Mouse (Mus musculus) kidney, embryonic 15.5 days (tissue): ENCODE data around the gene Lias. TPM values are rescaled to one million over a fixed set of nuclear protein-coding genes. Genes with fewer than 3 reads are reported as not detected.

Experiments used
- ATAC-seq: fragments of 200-750 bp; cut with Nextera tagmentation; replicated peaks from 2 replicates; pipeline ENCODE4 v1.8.0; 2017; ENCODE audit warnings: moderate TSS enrichment; ENCODE audit not compliant: low FRiP score
- H3K27ac ChIP-seq: fragments of 300-500 bp; sonication (generic); 2 replicates; pipeline ENCODE4 v1.5.1; 2015; ENCODE audit warnings: mild to moderate bottlenecking, inconsistent platforms
- H3K27me3 ChIP-seq: fragments of 300-500 bp; sonication (generic); 2 replicates; pipeline ENCODE4 v1.6.1; 2015; ENCODE audit warnings: inconsistent platforms
- H3K36me3 ChIP-seq: fragments of 300-500 bp; sonication (generic); 2 replicates; pipeline ENCODE4 v1.6.1; 2015; ENCODE audit warnings: inconsistent platforms
- H3K4me1 ChIP-seq: fragments of 300-500 bp; sonication (generic); 2 replicates; pipeline ENCODE4 v1.6.1; 2015; ENCODE audit warnings: inconsistent platforms
- H3K4me2 ChIP-seq: fragments of 300-500 bp; sonication (generic); 2 replicates; pipeline ENCODE4 v1.6.1; 2015; ENCODE audit warnings: moderate library complexity, mild to moderate bottlenecking, inconsistent platforms
- H3K4me3 ChIP-seq: fragments of 300-500 bp; sonication (generic); replicated peaks from 2 replicates; pipeline ENCODE4 v1.5.1; 2015; ENCODE audit warnings: mild to moderate bottlenecking, inconsistent platforms
- H3K9ac ChIP-seq: fragments of 300-500 bp; sonication (generic); 2 replicates; pipeline ENCODE4 v1.6.1; 2015; ENCODE audit warnings: mild to moderate bottlenecking, inconsistent platforms
- H3K9me3 ChIP-seq: fragments of 300-500 bp; sonication (generic); replicated peaks from 2 replicates; pipeline ENCODE4 v1.6.1; 2016; ENCODE audit warnings: inconsistent platforms
- WGBS: fragments of 180-500 bp; shearing (Covaris S2); methylation state at CpG from one replicate; pipeline ENCODE4 v1.1.7; 2015; ENCODE audit warnings: mixed read lengths; 5-methylcytosine and 5-hydroxymethylcytosine counted together
- polyA plus RNA-seq: library from polyadenylated mRNA; unstranded; fragments of >200 nt; fragmentation: Nextera tagmentation; extraction: Ambion mirVana; gene quantifications from 2 replicates; pipeline ENCODE4 v1.2.1, GENCODE M21; 2015

Gene Lias
- polyA plus RNA-seq, 1 experiment from 2014 or later: 71.5 TPM

GRCm38 (mm10) chr5:65391753-65392152 lies 456 bp downstream of the Lias start:
- H3K27ac ChIP-seq: peak overlapping the region; percentile 89
- peaks cover 62% of the 10 kb centered on the region for H3K36me3 ChIP-seq

GRCm38 (mm10) chr5:65394425-65394824 lies 3.1 kb downstream of the Lias start:
- peaks cover 12% of the 10 kb centered on the region for H3K4me1 ChIP-seq
- ATAC-seq: no peak
- H3K9me3 ChIP-seq: no peaks in the 10 kb centered on the region
- H3K4me3 ChIP-seq: no peak overlapping the region
- H3K27ac ChIP-seq: no peak overlapping the region
- no peak overlapping the region for H3K4me2 ChIP-seq
- WGBS: 93% methylated on average over 7 of the region's 7 CpGs
- H3K9ac ChIP-seq: no peak overlapping the region
- H3K27me3 ChIP-seq: no peaks in the 10 kb centered on the region
- peaks cover 61% of the 10 kb centered on the region for H3K36me3 ChIP-seq

More at GRCm38 (mm10) chr5:65391753-65392152, 456 bp downstream of the Lias start:
- WGBS: 2% methylated on average over 12 of the region's 12 CpGs
- Histone ChIP-seq H3K4me2 (peak overlapping the region; percentile 62), H3K9ac (peak overlapping the region; percentile 75), H3K27me3 (no peaks in the 10 kb centered on the region), H3K4me1 (peaks cover 19% of the 10 kb centered on the region), H3K9me3 (no peaks in the 10 kb centered on the region), H3K4me3 (peak overlapping the region; percentile 67)
- ATAC-seq: peak; percentile 37; the same call in 1 of the 2 replicates

- 31% methylated on average over 2 of the region's 2 CpGs for WGBS
- ATAC-seq: no peak
Observed at GRCm38 (mm10) chr5:65401251-65401994, 10.1 kb downstream of the Lias start.

GRCm38 (mm10) chr5:65407989-65408388 lies 16.7 kb downstream of the Lias start:
- Histone ChIP-seq H3K27ac (no peak overlapping the region), H3K4me3 (no peak overlapping the region), H3K27me3 (no peaks in the 10 kb centered on the region), H3K4me2 (no peak overlapping the region), H3K9ac (no peak overlapping the region), H3K36me3 (peaks cover 85% of the 10 kb centered on the region), H3K4me1 (no peaks in the 10 kb centered on the region), H3K9me3 (no peaks in the 10 kb centered on the region)
- ATAC-seq: no peak
- 63% methylated on average over 12 of the region's 12 CpGs for WGBS

More at GRCm38 (mm10) chr5:65401251-65401994, 10.1 kb downstream of the Lias start:
- H3K9me3 ChIP-seq: no peaks in the 10 kb centered on the region
- no peaks in the 10 kb centered on the region for H3K27me3 ChIP-seq
- H3K4me3 ChIP-seq: no peak overlapping the region
- H3K36me3 ChIP-seq: peaks cover 91% of the 10 kb centered on the region
- no peak overlapping the region for H3K4me2 ChIP-seq
- H3K4me1 ChIP-seq: no peaks in the 10 kb centered on the region
- no peak overlapping the region for H3K27ac ChIP-seq
- no peak overlapping the region for H3K9ac ChIP-seq

DNA sequence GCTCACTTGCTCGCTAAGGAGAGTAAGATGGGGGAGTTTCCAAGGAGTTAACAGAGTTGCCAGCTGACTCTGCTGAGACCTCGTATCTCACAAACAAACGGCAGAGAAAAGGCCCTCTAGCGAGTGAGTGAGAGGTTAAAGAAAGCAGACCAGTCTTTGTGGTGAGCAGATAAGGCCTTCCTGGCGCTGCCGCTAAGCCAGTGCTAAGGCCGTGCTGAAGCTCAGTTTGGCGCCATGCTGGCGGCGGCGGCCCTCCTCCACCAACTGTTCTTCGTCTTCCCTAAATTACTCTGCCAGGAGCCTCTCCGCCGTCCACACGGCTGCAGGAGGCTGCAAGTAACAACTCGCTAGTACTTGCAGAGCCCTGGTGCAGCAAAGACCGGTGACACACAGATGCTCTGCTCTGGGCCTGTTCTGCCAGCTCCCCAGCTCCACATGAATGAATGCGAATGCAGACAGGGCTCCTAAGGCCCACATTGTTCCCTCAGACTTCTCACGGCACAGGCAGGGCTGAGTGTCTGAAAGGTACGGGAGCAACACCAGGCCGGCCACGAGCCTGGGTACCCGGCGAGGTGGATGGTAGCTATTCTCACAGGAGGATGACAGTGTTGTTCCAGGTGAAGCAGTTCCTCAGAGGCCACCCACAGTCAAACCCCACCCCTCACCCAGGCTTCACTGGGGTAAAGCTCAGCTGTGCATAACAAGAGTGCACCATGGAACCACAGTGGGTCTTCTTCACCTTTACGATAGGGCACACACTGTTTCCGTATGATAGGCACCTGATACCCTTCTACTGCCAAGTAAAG lies 24.6 kb downstream of the Lias start:
- Histone ChIP-seq H3K4me2 (peak overlapping the region; percentile 39), H3K9me3 (no peaks in the 10 kb centered on the region), H3K9ac (no peak overlapping the region), H3K36me3 (peaks cover 57% of the 10 kb centered on the region), H3K27ac (peak overlapping the region; percentile 87), H3K4me1 (peaks cover 19% of the 10 kb centered on the region), H3K27me3 (no peaks in the 10 kb centered on the region), H3K4me3 (no peak overlapping the region)
- peak; percentile 80 for ATAC-seq
- WGBS: 20% methylated on average over 26 of the region's 26 CpGs

GRCm38 (mm10) chr5:65419136-65419535 lies 27.8 kb downstream of the Lias start:
- no peaks in the 10 kb centered on the region for H3K9me3 ChIP-seq
- no peak overlapping the region for H3K4me2 ChIP-seq
- H3K27me3 ChIP-seq: no peaks in the 10 kb centered on the region
- H3K9ac ChIP-seq: no peak overlapping the region
- no peak for ATAC-seq
- WGBS: 84% methylated on average over 10 of the region's 10 CpGs
- H3K4me1 ChIP-seq: peaks cover 29% of the 10 kb centered on the region
- H3K36me3 ChIP-seq: peaks cover 61% of the 10 kb centered on the region
- no peak overlapping the region for H3K4me3 ChIP-seq
- no peak overlapping the region for H3K27ac ChIP-seq

- Histone ChIP-seq H3K27me3 (no peaks in the 10 kb centered on the region), H3K9ac (no peak overlapping the region), H3K9me3 (no peaks in the 10 kb centered on the region), H3K4me3 (no peak overlapping the region), H3K4me1 (peaks cover 23% of the 10 kb centered on the region), H3K27ac (peak overlapping the region; percentile 0; the same call in 1 of the 2 replicates), H3K4me2 (no peak overlapping the region), H3K36me3 (peaks cover 72% of the 10 kb centered on the region)
- no peak for ATAC-seq
- WGBS: 29% methylated on average over 6 of the region's 6 CpGs
Observed at GRCm38 (mm10) chr5:65420822-65421221, 29.5 kb downstream of the Lias start.

GRCm38 (mm10) chr5:65422803-65423202 lies 31.5 kb downstream of the Lias start:
- Histone ChIP-seq H3K9me3 (no peaks in the 10 kb centered on the region), H3K4me3 (no peak overlapping the region), H3K36me3 (peaks cover 73% of the 10 kb centered on the region), H3K4me2 (no peak overlapping the region), H3K9ac (no peak overlapping the region), H3K27me3 (no peaks in the 10 kb centered on the region), H3K4me1 (peaks cover 14% of the 10 kb centered on the region; the same call in 1 of the 2 replicates), H3K27ac (0 out of 2 replicates have a peak overlapping the region, but pooled peaks have one; percentile 37)
- ATAC-seq: peak; percentile 91
- WGBS: 74% methylated on average over 8 of the region's 8 CpGs

GRCm38 (mm10) chr5:65424215-65424614 lies 32.9 kb downstream of the Lias start:
- no peaks in the 10 kb centered on the region for H3K27me3 ChIP-seq
- ATAC-seq: no peak; the same call in 1 of the 2 replicates
- no peak overlapping the region for H3K9ac ChIP-seq
- H3K36me3 ChIP-seq: peaks cover 63% of the 10 kb centered on the region
- H3K27ac ChIP-seq: no peak overlapping the region
- no peaks in the 10 kb centered on the region for H3K9me3 ChIP-seq
- no peak overlapping the region for H3K4me3 ChIP-seq
- no peak overlapping the region for H3K4me2 ChIP-seq
- WGBS: 79% methylated on average over 6 of the region's 6 CpGs
- H3K4me1 ChIP-seq: peaks cover 18% of the 10 kb centered on the region; the same call in 1 of the 2 replicates

- Histone ChIP-seq H3K4me2 (no peak overlapping the region), H3K4me1 (peaks cover 18% of the 10 kb centered on the region; the same call in 1 of the 2 replicates), H3K36me3 (peaks cover 58% of the 10 kb centered on the region), H3K27ac (no peak overlapping the region), H3K4me3 (no peak overlapping the region), H3K9me3 (no peaks in the 10 kb centered on the region), H3K9ac (no peak overlapping the region), H3K27me3 (no peaks in the 10 kb centered on the region)
- 91% methylated on average over 5 of the region's 5 CpGs for WGBS
- ATAC-seq: no peak
Observed at GRCm38 (mm10) chr5:65425251-65425650, 34.0 kb downstream of the Lias start.

GRCm38 (mm10) chr5:65428321-65428720 lies 37.0 kb downstream of the Lias start:
- H3K36me3 ChIP-seq: peaks cover 36% of the 10 kb centered on the region
- 0 out of 2 replicates have a peak, but pooled peaks cover 4% of the 10 kb centered on the region for H3K4me1 ChIP-seq
- 47% methylated on average over 4 of the region's 4 CpGs for WGBS
- H3K4me2 ChIP-seq: no peak overlapping the region
- no peaks in the 10 kb centered on the region for H3K27me3 ChIP-seq
- H3K9ac ChIP-seq: no peak overlapping the region
- no peak overlapping the region for H3K27ac ChIP-seq
- ATAC-seq: no peak
- H3K4me3 ChIP-seq: no peak overlapping the region
- no peaks in the 10 kb centered on the region for H3K9me3 ChIP-seq

DNA sequence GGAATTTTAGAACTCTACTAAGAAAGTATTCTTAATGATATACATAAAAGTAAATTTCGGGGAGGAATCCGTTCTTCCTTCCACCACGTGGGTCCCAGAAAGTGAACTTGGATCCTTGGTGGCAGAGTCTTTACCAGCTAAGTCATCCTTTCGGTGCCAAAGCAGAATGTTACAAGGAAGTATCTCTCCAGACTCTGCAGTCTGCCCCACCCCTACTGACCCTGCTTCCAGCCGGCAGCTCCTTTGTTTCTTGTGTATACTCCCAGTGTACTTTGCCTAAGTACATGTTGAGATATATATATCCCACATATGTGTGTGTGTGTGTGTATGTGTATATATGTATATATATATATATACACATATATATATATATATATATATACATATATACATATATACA lies 38.1 kb downstream of the Lias start:
- WGBS: 89% methylated on average over 5 of the region's 5 CpGs
- no peak for ATAC-seq
- H3K4me2 ChIP-seq: no peak overlapping the region

More for the DNA sequence above, 38.1 kb downstream of the Lias start:
- no peak overlapping the region for H3K9ac ChIP-seq
- peaks cover 27% of the 10 kb centered on the region for H3K36me3 ChIP-seq
- H3K9me3 ChIP-seq: no peaks in the 10 kb centered on the region
- H3K27ac ChIP-seq: no peak overlapping the region
- H3K27me3 ChIP-seq: no peaks in the 10 kb centered on the region
- peaks cover 10% of the 10 kb centered on the region; the same call in 1 of the 2 replicates for H3K4me1 ChIP-seq
- H3K4me3 ChIP-seq: no peak overlapping the region
